Mouse (Mus musculus): ENCODE measurements around the gene Slc25a15.

DNA sequence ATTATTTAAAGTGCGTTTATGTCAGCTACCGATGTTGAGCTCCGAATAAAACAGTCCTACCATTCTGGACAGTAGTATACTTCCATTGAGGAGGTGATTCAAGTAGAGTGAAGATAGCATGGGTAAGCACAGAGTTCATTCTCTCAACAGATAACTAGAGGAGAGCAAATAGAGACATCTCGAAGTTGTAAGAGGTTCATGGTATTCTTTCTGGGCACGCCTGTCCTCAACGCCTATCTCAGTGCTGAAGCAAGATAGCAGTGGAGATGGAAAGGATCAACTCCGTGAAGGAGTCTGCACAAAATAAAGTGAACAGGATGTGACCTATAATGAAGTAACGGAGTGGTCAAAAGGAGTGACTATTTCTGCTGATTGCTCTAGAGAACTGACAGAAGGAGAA is 13.6 kb upstream of the Slc25a15 start:
- no peak for TF ChIP-seq POLR2A (IDR thresholded peaks at IDR 0.05; ENCODE audit: insufficient read depth, low read depth, low read length)
- TF ChIP-seq EP300 (IDR thresholded peaks at IDR 0.05; ENCODE audit: insufficient read depth, low read depth, low read length) = no peak

Measured in heart, adult 2 months (tissue).